Mouse (Mus musculus): ENCODE measurements around the gene Kctd20.
A peak's percentile ranks its signal among the peaks of the same experiment; 100 is the strongest.

The Kctd20 gene

GRCm38 (mm10) chr17:28951831-28952799 is at the start of gene Kctd20:
Gene Kctd20 (plus strand): TSS chr17:28951950.
- peak; percentile 95 for DNase-seq

GRCm38 (mm10) chr17:28904546-28905376 is 47.0 kb upstream of the Kctd20 start:
- peak; percentile 83 for DNase-seq

- no peak for DNase-seq
Observed at GRCm38 (mm10) chr17:28905377-28905916, 46.3 kb upstream of the Kctd20 start.

GRCm38 (mm10) chr17:28907959-28908358 is 43.8 kb upstream of the Kctd20 start:
- DNase-seq, result peak; percentile 25

- DNase-seq, result peak; percentile 89
Observed at GRCm38 (mm10) chr17:28909252-28909941, 42.4 kb upstream of the Kctd20 start.

GRCm38 (mm10) chr17:28910139-28910538 is 41.6 kb upstream of the Kctd20 start:
- DNase-seq, result peak; percentile 36

- no peak for DNase-seq
Observed at GRCm38 (mm10) chr17:28913200-28913599, 38.5 kb upstream of the Kctd20 start.

- no peak for DNase-seq
Observed at GRCm38 (mm10) chr17:28913940-28914339, 37.8 kb upstream of the Kctd20 start.

- no peak for DNase-seq
Observed at GRCm38 (mm10) chr17:28915060-28915628, 36.6 kb upstream of the Kctd20 start, which contains the start of gene 4930539E08Rik. Gene 4930539E08Rik (minus strand): TSS chr17:28915324.

GRCm38 (mm10) chr17:28916520-28916919 is 35.2 kb upstream of the Kctd20 start:
- DNase-seq, result no peak

- no peak for DNase-seq
Observed at GRCm38 (mm10) chr17:28921086-28921485, 30.7 kb upstream of the Kctd20 start.

GRCm38 (mm10) chr17:28922096-28922495 is 29.7 kb upstream of the Kctd20 start:
- no peak for DNase-seq

GRCm38 (mm10) chr17:28924957-28925595 is 26.7 kb upstream of the Kctd20 start:
- no peak for DNase-seq

GRCm38 (mm10) chr17:28926380-28926779 is 25.4 kb upstream of the Kctd20 start:
- peak; percentile 88 for DNase-seq

- peak; percentile 77 for DNase-seq
Observed at GRCm38 (mm10) chr17:28926866-28927635, 24.7 kb upstream of the Kctd20 start.

- DNase-seq, result no peak
Observed at GRCm38 (mm10) chr17:28928004-28928403, 23.7 kb upstream of the Kctd20 start.

GRCm38 (mm10) chr17:28929369-28929768 is 22.4 kb upstream of the Kctd20 start:
- DNase-seq, result no peak

- DNase-seq, result peak; percentile 30
Observed at GRCm38 (mm10) chr17:28930392-28931074, 21.2 kb upstream of the Kctd20 start.

- DNase-seq, result no peak
Observed at GRCm38 (mm10) chr17:28931436-28932211, 20.1 kb upstream of the Kctd20 start.

Data from thymus, postnatal 4 days (tissue).